Mouse (Mus musculus) B cell, adult 67 days (primary cell): ENCODE data around the gene Srd5a1. TPM values are rescaled to one million over a fixed set of nuclear protein-coding genes. Genes with fewer than 3 reads are reported as not detected.

ENCODE experiments used
- total RNA-seq, 2 experiments: library from RNA; stranded (reverse); gene quantifications; 4 replicates each; pipeline ENCODE4 v1.2.4; 2023

The Srd5a1 gene
- total RNA-seq: 1 to 10 TPM in 1 of 2 experiments, under 1 TPM in 1; 0.46 to 1.2 TPM

DNA sequence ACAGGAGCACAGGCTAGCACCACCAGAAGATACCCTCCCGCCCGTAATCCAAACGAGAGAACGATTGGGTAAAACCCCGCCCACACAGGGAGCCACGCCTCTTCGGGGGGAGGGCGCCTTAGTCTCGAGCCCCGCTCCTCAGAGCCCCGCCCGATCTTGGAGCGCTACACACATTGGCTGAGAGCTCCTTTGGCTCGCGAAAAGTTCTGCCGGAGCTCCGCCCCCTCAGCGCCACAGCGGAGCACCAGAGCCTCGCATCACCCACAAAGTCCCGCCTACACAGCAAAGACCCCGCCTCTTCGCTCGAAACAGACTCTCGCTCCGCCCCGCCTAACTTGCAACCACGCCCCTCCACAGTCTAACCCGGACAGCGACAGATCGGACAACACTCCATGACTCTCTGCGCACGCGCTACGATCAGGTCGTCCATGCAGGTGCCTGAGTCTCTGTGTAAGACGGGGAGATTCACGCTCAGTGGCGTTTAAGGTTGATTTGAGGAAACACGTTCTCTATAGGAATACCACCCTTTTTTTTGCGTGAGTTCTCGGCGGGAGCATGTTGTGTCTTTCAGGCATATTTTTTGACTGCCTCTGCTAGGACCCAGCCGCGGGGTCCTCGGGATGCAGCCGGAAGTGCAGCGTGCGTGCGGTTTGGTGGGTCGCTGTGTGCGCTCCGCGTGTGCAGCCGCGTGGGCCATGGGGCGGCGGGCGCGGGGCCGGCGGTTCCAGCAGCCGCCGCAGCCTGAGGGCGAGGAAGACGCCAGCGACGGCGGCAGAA is at the start of gene Srd5a1:
TSS of gene Srd5a1 (minus strand) at position 45 of the 777 bp plus-strand sequence.

DNA sequence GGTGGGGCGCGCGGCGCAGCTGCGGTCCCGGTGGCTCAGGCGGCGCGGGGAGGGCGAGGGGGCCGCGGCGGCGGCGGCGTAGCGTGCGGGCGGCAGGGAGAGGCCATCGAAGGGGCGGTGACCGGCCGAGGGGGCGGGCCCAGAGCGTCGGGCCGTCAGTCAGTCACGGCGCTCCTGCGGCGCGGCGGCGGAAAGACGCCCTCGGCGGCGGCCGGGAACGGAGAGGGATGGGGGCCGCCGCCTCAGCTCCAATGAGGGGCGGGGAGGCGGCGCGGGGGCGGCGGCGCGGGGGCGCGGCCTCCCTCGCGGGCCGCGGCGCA is 76.9 kb downstream of the Srd5a1 start, which contains the start of gene Tent4a:
TSS of gene Tent4a (minus strand) at position 284 of the 320 bp plus-strand sequence.

DNA sequence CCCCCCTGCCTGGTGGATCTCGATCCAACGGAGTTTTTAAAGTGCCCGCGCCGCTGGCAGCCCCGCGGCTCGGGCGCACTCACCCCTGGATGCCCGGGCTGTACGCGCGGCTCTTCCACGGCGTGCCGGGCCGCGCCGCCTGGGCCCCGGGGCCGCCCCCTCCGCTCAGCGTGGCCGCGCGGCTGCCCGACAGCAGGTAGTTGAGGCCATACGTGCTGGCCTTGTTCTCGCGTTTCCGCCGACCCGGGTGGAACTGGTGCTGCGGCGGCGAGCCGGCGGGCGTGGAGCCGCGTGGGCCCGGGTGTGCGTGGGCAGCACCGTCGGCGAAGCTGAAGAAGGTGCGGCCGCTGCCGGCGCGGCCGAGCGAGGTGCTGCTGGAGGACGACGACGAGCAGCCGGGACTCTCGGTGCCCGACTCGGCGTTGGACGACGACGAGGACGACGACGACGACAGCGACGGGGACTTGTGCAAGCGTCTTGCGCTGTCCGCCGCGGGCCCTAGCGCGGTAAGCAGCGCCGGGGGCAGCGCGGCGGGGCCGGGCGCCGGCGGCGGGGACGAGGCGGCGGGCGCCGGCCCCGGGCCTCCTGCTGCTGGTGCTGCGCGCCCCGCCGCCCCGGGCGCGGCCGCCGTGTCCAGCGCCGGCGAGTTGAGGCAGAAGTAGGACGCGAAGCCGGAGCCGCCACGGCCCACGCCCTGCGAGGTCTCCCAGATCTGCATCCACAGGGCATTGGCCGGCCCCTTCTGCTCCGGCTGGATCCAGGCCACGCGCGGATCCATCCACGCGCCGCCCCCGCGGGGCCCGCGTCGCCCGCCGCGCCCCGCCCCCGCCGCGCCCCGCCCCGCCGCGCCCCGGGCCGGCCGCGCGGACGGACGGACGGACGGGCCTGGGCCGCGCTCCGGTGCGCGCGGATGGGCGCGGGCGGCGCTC is 77.6 kb downstream of the Srd5a1 start, which contains the start of gene Nsun2:
TSS of gene Nsun2 (plus strand) at position 342 of the 929 bp plus-strand sequence.

Other genes starting within 250 kb of the Srd5a1 start
- gene Nsun2, start 77.7 kb downstream of the Srd5a1 start, total RNA-seq: 100 to 1,000 TPM; 104 to 106 TPM
- 10 to 100 TPM; 18.5 to 19.8 TPM for gene Tent4a, start 76.8 kb downstream of the Srd5a1 start, total RNA-seq
- gene Ube2ql1, start 128.4 kb upstream of the Srd5a1 start, total RNA-seq: not detected
- gene Med10, start 191.0 kb upstream of the Srd5a1 start, total RNA-seq: 10 to 100 TPM; 77.4 to 79.3 TPM